Mouse (Mus musculus) liver, embryonic 14.5 days (tissue): ENCODE results near the gene Olfr823. TPM values are rescaled to one million over a fixed set of nuclear protein-coding genes. Genes with fewer than 3 reads are reported as not detected.

Source experiments
- ATAC-seq: fragments of 200-750 bp; cut with Nextera tagmentation; 2 replicates; pipeline ENCODE4 v1.8.0; 2017; ENCODE audit warnings: moderate number of reproducible peaks, mild to moderate bottlenecking, moderate library complexity; ENCODE audit not compliant: insufficient read depth
- DNase-seq, 3 experiments: peaks; one replicate each; pipeline ENCODE4 v3.0.0-alpha.2; 2012 to 2013; ENCODE audit warnings: low read depth in 3 of 3, low spot score in 3 of 3
- H3K27ac ChIP-seq: fragments of 300-500 bp; sonication (generic); 2 replicates; pipeline ENCODE4 v1.5.1; 2014; ENCODE audit warnings: moderate library complexity, mild to moderate bottlenecking, control low read depth, inconsistent platforms
- H3K27me3 ChIP-seq: fragments of 300-500 bp; sonication (generic); 2 replicates; pipeline ENCODE4 v1.6.1; 2014; ENCODE audit warnings: mild to moderate bottlenecking, low read length, moderate library complexity; ENCODE audit not compliant: control insufficient read depth, insufficient read depth
- H3K36me3 ChIP-seq: fragments of 300-500 bp; sonication (generic); replicated peaks from 2 replicates; pipeline ENCODE4 v1.6.1; 2014; ENCODE audit warnings: low read depth; ENCODE audit not compliant: control insufficient read depth, insufficient read depth
- H3K4me1 ChIP-seq, 2 experiments: fragments of 200-500 bp in 1 of 2; fragments of 300-500 bp in 1 of 2; sonication (generic) in 1 of 2; replicated peaks; 2 replicates each; pipeline ENCODE4 v1.6.1; 2012 to 2014; ENCODE audit warnings: antibody characterized with exemption in 1 of 2, inconsistent platforms in 1 of 2, low read length in 1 of 2; ENCODE audit not compliant: control insufficient read depth in 2 of 2, insufficient read depth in 2 of 2
- H3K4me2 ChIP-seq: fragments of 300-500 bp; sonication (generic); 2 replicates; pipeline ENCODE4 v1.6.1; 2014; ENCODE audit warnings: low read depth, mild to moderate bottlenecking, control low read depth, moderate library complexity
- H3K4me3 ChIP-seq, 2 experiments: fragments of 200-500 bp in 1 of 2; fragments of 300-500 bp in 1 of 2; sonication (generic) in 1 of 2; 2 replicates each; pipeline ENCODE4 v1.5.1; 2012 to 2014; ENCODE audit warnings: low read depth in 2 of 2, low read length in 2 of 2, mild to moderate bottlenecking in 2 of 2, control low read depth in 1 of 2, inconsistent platforms in 1 of 2, moderate library complexity in 1 of 2; ENCODE audit not compliant: insufficient read depth in 1 of 2
- H3K9ac ChIP-seq: fragments of 300-500 bp; sonication (generic); replicated peaks from 2 replicates; pipeline ENCODE4 v1.6.1; 2014; ENCODE audit warnings: mild to moderate bottlenecking, control low read depth, moderate library complexity
- H3K9me3 ChIP-seq: fragments of 300-500 bp; sonication (generic); 2 replicates; pipeline ENCODE4 v1.6.1; 2016; ENCODE audit warnings: low read length, mixed read lengths; ENCODE audit not compliant: control insufficient read depth
- CTCF ChIP-seq: IDR thresholded peaks from 2 replicates; pipeline ENCODE4 v1.5.1; 2016; ENCODE audit warnings: antibody characterized with exemption, low read depth, control low read depth
- EP300 ChIP-seq: IDR thresholded peaks from 2 replicates; pipeline ENCODE4 v1.6.1; 2016; ENCODE audit warnings: antibody characterized with exemption, low read depth
- WGBS: fragments of 180-500 bp; shearing (Covaris S2); extraction: QIAGEN DNeasy Blood & Tissue Kit; methylation state at CpG from one replicate; pipeline ENCODE4 v1.1.7; 2014; ENCODE audit not compliant: insufficient replicate concordance; 5-methylcytosine and 5-hydroxymethylcytosine counted together
- polyA plus RNA-seq, 2 experiments: library from polyadenylated mRNA; depleted of rRNA in 1 of 2; stranded (reverse) in 1 of 2; unstranded in 1 of 2; fragments of >200 nt; fragmentation: Nextera tagmentation in 1 of 2; extraction: Ambion mirVana in 1 of 2; gene quantifications; 2 replicates each; pipeline versions ENCODE4 v1.2.1 to v1.2.3; 2012 to 2014

Gene Olfr823
- polyA plus RNA-seq, 2 experiments: not detected

GRCm38 (mm10) chr10:130096104-130096503, 19.1 kb downstream of the Olfr823 start:
- H3K27ac ChIP-seq: no peak overlapping the region
- no peak overlapping the region for H3K4me2 ChIP-seq
- no peak for DNase-seq
- no peaks in the 10 kb centered on the region for H3K36me3 ChIP-seq
- H3K27me3 ChIP-seq: no peaks in the 10 kb centered on the region
- no peak overlapping the region for H3K9ac ChIP-seq
- ATAC-seq: no peak
- H3K9me3 ChIP-seq: no peaks in the 10 kb centered on the region
- TF ChIP-seq CTCF: no peak; the same call in 1 of the 2 replicates
- no peak for TF ChIP-seq EP300
- H3K4me3 ChIP-seq: no peak overlapping the region
- no peaks in the 10 kb centered on the region for H3K4me1 ChIP-seq

DNA sequence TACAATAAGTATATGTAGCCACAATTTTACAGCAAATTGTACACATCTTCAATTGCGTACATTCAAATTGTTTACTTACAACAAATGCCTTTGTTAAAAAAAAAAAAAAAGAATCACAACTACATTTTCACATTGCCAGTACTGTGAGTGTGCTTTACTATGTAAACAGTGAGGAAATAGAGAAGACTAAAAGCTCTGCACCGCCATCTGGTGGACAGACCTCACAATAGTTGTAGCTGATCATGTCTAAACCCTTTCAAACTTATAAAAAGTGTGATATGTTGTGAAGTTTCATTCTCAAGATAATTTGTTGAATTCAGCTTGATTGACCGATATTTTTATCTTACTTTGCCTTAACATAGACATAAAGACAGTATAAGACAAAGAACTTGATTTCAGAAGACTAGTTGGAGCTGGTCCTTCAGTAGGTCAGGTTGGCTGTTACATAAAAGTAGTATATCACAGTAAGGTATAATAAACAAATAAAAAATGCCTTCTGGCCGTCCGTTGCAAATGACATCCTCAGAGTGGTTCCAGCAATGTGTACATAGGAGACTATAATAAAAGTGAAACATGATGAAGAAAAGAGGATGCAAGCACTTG, 22.2 kb downstream of the Olfr823 start:
- WGBS: 13% methylated on average over 5 of the region's 5 CpGs
- no peak for ATAC-seq
- Histone ChIP-seq H3K9me3 (no peaks in the 10 kb centered on the region), H3K9ac (no peak overlapping the region), H3K4me1 (no peaks in the 10 kb centered on the region), H3K27ac (no peak overlapping the region), H3K4me2 (no peak overlapping the region), H3K27me3 (no peaks in the 10 kb centered on the region), H3K36me3 (no peaks in the 10 kb centered on the region), H3K4me3 (no peak overlapping the region)
- TF ChIP-seq EP300 (no peak), CTCF (peak; percentile 45; the same call in 1 of the 2 replicates)
- peak in 1 of 3 experiments; percentile 1 for DNase-seq

GRCm38 (mm10) chr10:130070910-130071309, 44.3 kb downstream of the Olfr823 start, which contains the start of gene Olfr822:
Gene Olfr822, plus strand, starts transcription at chr10:130071210.
- ATAC-seq: no peak
- H3K4me3 ChIP-seq: no peak within 1 kb of the TSS
- no peaks in the 10 kb centered on the region for H3K9me3 ChIP-seq
- no peak within 1 kb of the TSS for H3K4me2 ChIP-seq
- TF ChIP-seq CTCF (no peak), EP300 (no peak)
- H3K27me3 ChIP-seq: no peaks in the 10 kb centered on the region
- H3K9ac ChIP-seq: no peak within 1 kb of the TSS
- no peaks in the 10 kb centered on the region for H3K36me3 ChIP-seq
- no peak within 1 kb of the TSS for H3K27ac ChIP-seq
- DNase-seq: no peak
- H3K4me1 ChIP-seq: no peaks in the 10 kb centered on the region

Other genes with a start within 250 kb of the Olfr823 start
- not detected in 2 replicates for gene Olfr814, start 235.5 kb downstream of the Olfr823 start, polyA plus RNA-seq (2012; rRNA removed)
- not detected in 2 replicates for gene Olfr814, start 235.5 kb downstream of the Olfr823 start, polyA plus RNA-seq (2014; fragmentation: Nextera tagmentation; extraction: Ambion mirVana)
- not detected in 2 replicates for gene Olfr815, start 209.5 kb downstream of the Olfr823 start, polyA plus RNA-seq (2012; rRNA removed)
- gene Olfr815, start 209.5 kb downstream of the Olfr823 start, polyA plus RNA-seq (2014; fragmentation: Nextera tagmentation; extraction: Ambion mirVana): not detected in 2 replicates
- not detected in 2 replicates for gene Olfr816, start 199.8 kb downstream of the Olfr823 start, polyA plus RNA-seq (2012; rRNA removed)
- not detected in 2 replicates for gene Olfr816, start 199.8 kb downstream of the Olfr823 start, polyA plus RNA-seq (2014; fragmentation: Nextera tagmentation; extraction: Ambion mirVana)
- not detected in 2 replicates for gene Olfr818, start 166.3 kb downstream of the Olfr823 start, polyA plus RNA-seq (2012; rRNA removed)
- gene Olfr818, start 166.3 kb downstream of the Olfr823 start, polyA plus RNA-seq (2014; fragmentation: Nextera tagmentation; extraction: Ambion mirVana): not detected in 2 replicates
- not detected in 2 replicates for gene Olfr819, start 148.1 kb downstream of the Olfr823 start, polyA plus RNA-seq (2012; rRNA removed)
- not detected in 2 replicates for gene Olfr819, start 148.1 kb downstream of the Olfr823 start, polyA plus RNA-seq (2014; fragmentation: Nextera tagmentation; extraction: Ambion mirVana)
- gene Olfr247, start 139.2 kb downstream of the Olfr823 start, polyA plus RNA-seq (2012; rRNA removed): not detected in 2 replicates
- not detected in 2 replicates for gene Olfr247, start 139.2 kb downstream of the Olfr823 start, polyA plus RNA-seq (2014; fragmentation: Nextera tagmentation; extraction: Ambion mirVana)
- not detected in 2 replicates for gene Gm10310, start 130.3 kb downstream of the Olfr823 start, polyA plus RNA-seq (2012; rRNA removed)
- not detected in 2 replicates for gene Gm10310, start 130.3 kb downstream of the Olfr823 start, polyA plus RNA-seq (2014; fragmentation: Nextera tagmentation; extraction: Ambion mirVana)
- gene Olfr820, start 102.8 kb downstream of the Olfr823 start, polyA plus RNA-seq (2012; rRNA removed): not detected in 2 replicates
- gene Olfr820, start 102.8 kb downstream of the Olfr823 start, polyA plus RNA-seq (2014; fragmentation: Nextera tagmentation; extraction: Ambion mirVana): not detected in 2 replicates
- gene Olfr821, start 85.0 kb downstream of the Olfr823 start, polyA plus RNA-seq (2012; rRNA removed): not detected in 2 replicates
- not detected in 2 replicates for gene Olfr821, start 85.0 kb downstream of the Olfr823 start, polyA plus RNA-seq (2014; fragmentation: Nextera tagmentation; extraction: Ambion mirVana)
- not detected in 2 replicates for gene Olfr822, start 44.2 kb downstream of the Olfr823 start, polyA plus RNA-seq (2012; rRNA removed)
- gene Olfr822, start 44.2 kb downstream of the Olfr823 start, polyA plus RNA-seq (2014; fragmentation: Nextera tagmentation; extraction: Ambion mirVana): not detected in 2 replicates
- gene Olfr824, start 14.6 kb upstream of the Olfr823 start, polyA plus RNA-seq (2012; rRNA removed): not detected in 2 replicates
- gene Olfr824, start 14.6 kb upstream of the Olfr823 start, polyA plus RNA-seq (2014; fragmentation: Nextera tagmentation; extraction: Ambion mirVana): not detected in 2 replicates
- not detected in 2 replicates for gene Olfr825, start 51.4 kb upstream of the Olfr823 start, polyA plus RNA-seq (2012; rRNA removed)
- not detected in 2 replicates for gene Olfr825, start 51.4 kb upstream of the Olfr823 start, polyA plus RNA-seq (2014; fragmentation: Nextera tagmentation; extraction: Ambion mirVana)
- gene Olfr826, start 68.8 kb upstream of the Olfr823 start, polyA plus RNA-seq (2012; rRNA removed): not detected in 2 replicates
- not detected in 2 replicates for gene Olfr826, start 68.8 kb upstream of the Olfr823 start, polyA plus RNA-seq (2014; fragmentation: Nextera tagmentation; extraction: Ambion mirVana)
- gene Olfr827, start 99.0 kb upstream of the Olfr823 start, polyA plus RNA-seq (2012; rRNA removed): not detected in 2 replicates
- gene Olfr827, start 99.0 kb upstream of the Olfr823 start, polyA plus RNA-seq (2014; fragmentation: Nextera tagmentation; extraction: Ambion mirVana): not detected in 2 replicates
- gene Neurod4, start 164.9 kb upstream of the Olfr823 start, polyA plus RNA-seq (2012; rRNA removed): not detected in 2 replicates
- not detected in 2 replicates for gene Neurod4, start 164.9 kb upstream of the Olfr823 start, polyA plus RNA-seq (2014; fragmentation: Nextera tagmentation; extraction: Ambion mirVana)
- gene Tespa1, start 207.5 kb upstream of the Olfr823 start, polyA plus RNA-seq (2012; rRNA removed): 0.71 and 1.3 TPM in 2 replicates
- gene Tespa1, start 207.5 kb upstream of the Olfr823 start, polyA plus RNA-seq (2014; fragmentation: Nextera tagmentation; extraction: Ambion mirVana): 0.93 and 1.2 TPM in 2 replicates